Mouse (Mus musculus) thymus, adult 2 months (tissue): ENCODE data around the gene Pmvk. TPM values are rescaled to one million over a fixed set of nuclear protein-coding genes. Genes with fewer than 3 reads are reported as not detected.
A peak's percentile ranks its signal among the peaks of the same experiment; 100 is the strongest.
"Not testable (repeated sequence)": the region's sequence is repeated elsewhere in the genome, so short reads cannot be mapped to it uniquely, and the experiment has no call there.

Experiments
- DNase-seq: peaks from one replicate; pipeline ENCODE4 v3.0.0; 2021
- H3K27ac ChIP-seq: fragments of 200-500 bp; 2 replicates; pipeline ENCODE4 v1.5.1; 2012; ENCODE audit warnings: low read length, control low read depth; ENCODE audit not compliant: control insufficient read depth, insufficient read depth
- H3K27me3 ChIP-seq: fragments of 200-500 bp; 2 replicates; pipeline ENCODE4 v1.6.1; 2012; ENCODE audit warnings: mild to moderate bottlenecking, low read length, moderate library complexity, mixed read lengths; ENCODE audit not compliant: control insufficient read depth, insufficient read depth
- H3K36me3 ChIP-seq: fragments of 200-500 bp; 2 replicates; pipeline ENCODE4 v1.6.1; 2012; ENCODE audit warnings: mild to moderate bottlenecking, low read length, moderate library complexity; ENCODE audit not compliant: control insufficient read depth, insufficient read depth
- H3K4me1 ChIP-seq: fragments of 200-500 bp; replicated peaks from 2 replicates; pipeline ENCODE4 v1.6.1; 2012; ENCODE audit warnings: low read length; ENCODE audit not compliant: control insufficient read depth, insufficient read depth
- H3K4me3 ChIP-seq: fragments of 200-500 bp; 2 replicates; pipeline ENCODE4 v1.5.1; 2012; ENCODE audit warnings: mild to moderate bottlenecking, low read length, control low read depth, moderate library complexity; ENCODE audit not compliant: control insufficient read depth, insufficient read depth
- CTCF ChIP-seq: fragments of 200-500 bp; IDR thresholded peaks from 2 replicates; pipeline ENCODE4 v1.5.1; 2012; ENCODE audit warnings: mild to moderate bottlenecking, control low read depth, low read length, moderate library complexity, borderline replicate concordance; ENCODE audit not compliant: control insufficient read depth, poor library complexity, insufficient read depth; ENCODE audit errors: extremely low read depth
- POLR2A ChIP-seq: fragments of 200-500 bp; IDR thresholded peaks from 2 replicates; pipeline ENCODE4 v1.6.1; 2012; ENCODE audit warnings: mild to moderate bottlenecking, low read length, control low read depth, moderate library complexity; ENCODE audit not compliant: control insufficient read depth, poor library complexity, insufficient read depth; ENCODE audit errors: extremely low read depth
- WGBS: fragments of 180-500 bp; shearing (Covaris S2); methylation state at CpG from one replicate; pipeline ENCODE4 v1.1.7; 2018; 5-methylcytosine and 5-hydroxymethylcytosine counted together
- polyA plus RNA-seq: library from polyadenylated mRNA; depleted of rRNA; stranded (reverse); fragments of >200 nt; gene quantifications from 2 replicates; pipeline ENCODE4 v1.2.3, GENCODE M21; 2012

Pmvk gene
- polyA plus RNA-seq, 1 experiment, result 22.6 TPM

DNA sequence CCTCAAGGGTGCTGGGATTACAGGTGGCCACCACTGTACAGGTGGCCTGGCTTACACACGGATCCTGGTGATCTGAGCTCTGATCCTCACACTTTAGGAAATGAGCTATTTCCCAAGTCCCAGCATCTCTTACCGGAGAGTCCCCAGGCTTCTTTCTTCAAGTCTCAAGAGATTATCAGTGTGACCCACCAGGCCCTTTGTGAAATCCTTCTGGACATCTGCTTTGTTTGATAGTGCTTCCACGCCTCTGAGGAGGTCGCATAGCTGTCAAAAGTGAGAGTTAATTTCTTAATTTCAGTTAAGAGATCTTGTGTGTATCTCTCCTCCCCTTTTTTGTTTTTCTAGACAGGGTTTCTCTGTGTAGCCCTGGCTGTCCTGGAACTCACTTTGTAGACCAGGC lies 28.5 kb upstream of the Pmvk start:
- no peaks in the 10 kb centered on the region for H3K27me3 ChIP-seq
- no peak for DNase-seq
- peaks cover under 1% of the 10 kb centered on the region for H3K4me1 ChIP-seq
- TF ChIP-seq CTCF (no peak), POLR2A (no peak)
- no peak overlapping the region for H3K27ac ChIP-seq
- no peak overlapping the region for H3K4me3 ChIP-seq
- H3K36me3 ChIP-seq, result peaks cover 28% of the 10 kb centered on the region
- 98% methylated on average over 4 of the region's 4 CpGs for WGBS

DNA sequence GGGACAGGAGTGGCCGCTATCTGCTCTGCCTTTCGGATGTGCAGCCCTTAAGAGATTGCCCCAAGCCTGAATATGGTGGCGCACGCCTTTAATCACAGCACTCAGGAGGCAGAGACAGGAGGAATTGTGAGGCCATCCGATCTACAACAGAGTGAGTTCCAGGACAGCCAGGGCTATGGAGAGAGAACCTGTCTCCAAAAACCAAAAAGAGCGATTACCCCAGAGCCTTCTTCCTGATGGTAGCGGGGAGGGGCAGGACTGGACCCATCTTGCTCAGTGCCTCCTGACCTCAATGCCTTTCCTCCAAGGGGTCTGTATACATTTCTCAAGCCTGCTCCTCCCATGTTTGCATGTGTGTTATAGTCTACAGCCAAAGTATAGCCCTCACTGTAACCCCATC lies 25.3 kb upstream of the Pmvk start:
- H3K27ac ChIP-seq, H3K4me3 ChIP-seq, H3K27me3 ChIP-seq, DNase-seq, H3K4me1 ChIP-seq: not testable (repeated sequence)
- WGBS, result 97% methylated on average over 7 of the region's 7 CpGs
- H3K36me3 ChIP-seq, result peaks cover 21% of the 10 kb centered on the region

DNA sequence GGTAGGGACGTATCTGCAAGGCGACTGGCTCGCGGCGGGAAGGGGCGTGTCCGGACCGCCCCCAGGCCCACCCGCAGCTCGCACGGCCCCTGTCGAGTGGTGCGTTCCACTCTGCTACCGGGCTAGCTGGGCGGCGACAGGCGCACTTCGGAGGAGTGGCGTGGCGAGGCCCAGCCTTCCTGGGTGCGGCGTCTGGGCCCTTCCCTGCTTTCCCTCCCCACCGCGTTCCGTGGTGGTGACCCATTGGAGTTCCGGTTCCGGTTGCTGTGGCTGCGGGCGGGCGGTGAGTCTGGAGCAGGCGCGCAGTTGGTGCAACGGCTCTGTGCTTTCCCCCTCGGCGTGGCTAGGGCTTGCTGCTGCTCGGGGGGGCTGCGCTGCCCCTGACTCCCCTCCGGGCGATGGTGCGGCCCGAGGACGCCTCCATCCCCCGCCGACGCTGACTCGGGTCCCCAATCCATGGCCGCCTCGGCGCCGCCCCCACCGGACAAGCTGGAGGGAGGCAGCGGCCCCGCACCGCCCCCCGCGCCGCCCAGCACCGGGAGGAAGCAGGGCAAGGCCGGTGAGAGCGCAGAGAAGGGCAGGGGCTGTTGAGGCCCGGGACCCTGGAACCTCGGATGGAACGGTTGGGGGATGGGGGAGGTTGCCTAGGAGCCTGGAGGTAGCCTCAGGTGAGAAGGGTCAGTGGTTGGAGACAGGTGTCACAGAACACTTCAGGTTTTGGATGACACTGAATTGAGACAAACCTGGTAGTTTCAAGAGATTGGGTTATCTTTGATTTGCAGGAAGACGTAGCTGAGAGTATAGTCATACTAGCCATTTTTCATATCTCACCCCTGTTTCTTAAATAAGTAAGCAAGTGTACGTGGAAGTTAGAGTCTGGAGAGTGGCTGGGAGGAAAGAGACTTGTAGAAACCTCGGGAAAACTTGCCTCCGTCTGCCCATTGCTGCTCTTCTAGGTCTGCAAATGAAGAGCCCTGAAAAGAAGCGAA lies 23.9 kb upstream of the Pmvk start, which contains the start of gene Pygo2:
TSS of gene Pygo2 (plus strand) at position 44 of the 989 bp plus-strand sequence.
- peak within 1 kb of the TSS; percentile 59 for H3K4me3 ChIP-seq
- H3K4me1 ChIP-seq, result peaks cover 7% of the 10 kb centered on the region
- no peak within 1 kb of the TSS for H3K27ac ChIP-seq
- H3K36me3 ChIP-seq, result peaks cover 10% of the 10 kb centered on the region
- TF ChIP-seq POLR2A (peak; percentile 44; the same call in 1 of the 2 replicates), CTCF (peak; percentile 42; the same call in 1 of the 2 replicates)
- no peaks in the 10 kb centered on the region for H3K27me3 ChIP-seq
- peak; percentile 89 for DNase-seq
- 3% methylated on average over 68 of the region's 68 CpGs for WGBS

DNA sequence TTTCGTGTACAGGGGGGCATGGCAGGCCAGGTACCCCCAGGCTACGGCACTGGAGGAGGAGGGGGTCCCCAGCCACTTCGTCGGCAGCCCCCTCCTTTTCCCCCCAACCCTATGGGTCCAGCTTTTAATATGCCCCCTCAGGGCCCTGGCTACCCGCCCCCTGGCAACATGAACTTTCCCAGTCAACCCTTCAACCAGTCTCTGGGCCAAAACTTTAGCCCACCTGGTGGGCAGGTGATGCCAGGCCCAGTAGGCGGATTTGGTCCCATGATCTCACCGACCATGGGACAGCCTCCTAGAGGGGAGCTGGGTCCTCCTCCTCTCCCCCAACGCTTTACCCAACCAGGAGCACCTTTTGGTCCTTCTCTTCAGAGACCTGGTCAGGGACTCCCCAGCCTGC lies 21.7 kb upstream of the Pmvk start:
- Histone ChIP-seq H3K27ac (no peak overlapping the region), H3K4me3 (no peak overlapping the region), H3K27me3 (no peaks in the 10 kb centered on the region), H3K36me3 (peaks cover 4% of the 10 kb centered on the region; the same call in 1 of the 2 replicates), H3K4me1 (peaks cover 18% of the 10 kb centered on the region)
- DNase-seq, result no peak
- 96% methylated on average over 8 of the region's 8 CpGs for WGBS
- no peak for TF ChIP-seq CTCF
- no peak for TF ChIP-seq POLR2A

- H3K4me3 ChIP-seq, result no peak overlapping the region
- no peaks in the 10 kb centered on the region for H3K36me3 ChIP-seq
- no peak for DNase-seq
- no peak overlapping the region for H3K27ac ChIP-seq
- 95% methylated on average over 11 of the region's 11 CpGs for WGBS
- no peak for TF ChIP-seq CTCF
- TF ChIP-seq POLR2A, result no peak
- H3K27me3 ChIP-seq, result no peaks in the 10 kb centered on the region
- peaks cover 20% of the 10 kb centered on the region for H3K4me1 ChIP-seq
These were observed 19.8 kb upstream of the Pmvk start for GRCm38 (mm10) chr3:89434532-89434931.

- no peak for DNase-seq
- 94% methylated on average over 7 of the region's 7 CpGs for WGBS
- peaks cover 20% of the 10 kb centered on the region for H3K4me1 ChIP-seq
- no peaks in the 10 kb centered on the region for H3K27me3 ChIP-seq
- no peak overlapping the region for H3K4me3 ChIP-seq
- no peak overlapping the region for H3K27ac ChIP-seq
- TF ChIP-seq CTCF, result no peak
- TF ChIP-seq POLR2A, result no peak
- H3K36me3 ChIP-seq, result no peaks in the 10 kb centered on the region
These were observed 19.3 kb upstream of the Pmvk start for GRCm38 (mm10) chr3:89435041-89435440.
